Mouse (Mus musculus) forebrain, embryonic 11.5 days (tissue): ENCODE results near the gene Adam3. TPM values are rescaled to one million over a fixed set of nuclear protein-coding genes. Genes with fewer than 3 reads are reported as not detected.

ENCODE experiments used
- ATAC-seq: fragments of 200-750 bp; cut with Nextera tagmentation; replicated peaks from 2 replicates; pipeline ENCODE4 v1.8.0; 2017; ENCODE audit warnings: moderate TSS enrichment; ENCODE audit not compliant: low FRiP score
- DNase-seq: peaks from one replicate; pipeline ENCODE4 v3.0.0-alpha.2; 2017; ENCODE audit warnings: low spot score
- H3K27ac ChIP-seq: fragments of 300-500 bp; sonication (generic); 2 replicates; pipeline ENCODE4 v1.5.1; 2014; ENCODE audit warnings: low read depth, low read length
- H3K27me3 ChIP-seq: fragments of 300-500 bp; sonication (generic); 2 replicates; pipeline ENCODE4 v1.6.1; 2014; ENCODE audit warnings: mild to moderate bottlenecking, low read length, mixed read lengths; ENCODE audit not compliant: control insufficient read depth, insufficient read depth
- H3K36me3 ChIP-seq: fragments of 300-500 bp; sonication (generic); 2 replicates; pipeline ENCODE4 v1.6.1; 2014; ENCODE audit warnings: mild to moderate bottlenecking, low read length, moderate library complexity, mixed read lengths; ENCODE audit not compliant: control insufficient read depth, insufficient read depth
- H3K4me1 ChIP-seq: fragments of 300-500 bp; sonication (generic); replicated peaks from 2 replicates; pipeline ENCODE4 v1.6.1; 2014; ENCODE audit warnings: low read length, mixed read lengths; ENCODE audit not compliant: control insufficient read depth, insufficient read depth
- H3K4me2 ChIP-seq: fragments of 300-500 bp; sonication (generic); 2 replicates; pipeline ENCODE4 v1.6.1; 2014; ENCODE audit warnings: low read depth, mild to moderate bottlenecking, low read length, moderate library complexity, mixed read lengths; ENCODE audit not compliant: severe bottlenecking
- H3K4me3 ChIP-seq: fragments of 300-500 bp; sonication (generic); 2 replicates; pipeline ENCODE4 v1.5.1; 2014; ENCODE audit warnings: low read depth, low read length
- H3K9ac ChIP-seq: fragments of 300-500 bp; sonication (generic); 2 replicates; pipeline ENCODE4 v1.6.1; 2014; ENCODE audit warnings: low read length
- H3K9me3 ChIP-seq: fragments of 300-500 bp; sonication (generic); 2 replicates; pipeline ENCODE4 v1.6.1; 2016; ENCODE audit warnings: low read length, mixed read lengths; ENCODE audit not compliant: control insufficient read depth
- WGBS: fragments of 180-500 bp; shearing (Covaris S2); extraction: QIAGEN DNeasy Blood & Tissue Kit; methylation state at CpG from one replicate; pipeline ENCODE4 v1.1.7; 2014; 5-methylcytosine and 5-hydroxymethylcytosine counted together
- polyA plus RNA-seq: library from polyadenylated mRNA; unstranded; fragments of >200 nt; fragmentation: Nextera tagmentation; extraction: Ambion mirVana; gene quantifications from 2 replicates; pipeline ENCODE4 v1.2.1, GENCODE M21; 2014

The Adam3 gene
- polyA plus RNA-seq, result not detected in 2 replicates

DNA sequence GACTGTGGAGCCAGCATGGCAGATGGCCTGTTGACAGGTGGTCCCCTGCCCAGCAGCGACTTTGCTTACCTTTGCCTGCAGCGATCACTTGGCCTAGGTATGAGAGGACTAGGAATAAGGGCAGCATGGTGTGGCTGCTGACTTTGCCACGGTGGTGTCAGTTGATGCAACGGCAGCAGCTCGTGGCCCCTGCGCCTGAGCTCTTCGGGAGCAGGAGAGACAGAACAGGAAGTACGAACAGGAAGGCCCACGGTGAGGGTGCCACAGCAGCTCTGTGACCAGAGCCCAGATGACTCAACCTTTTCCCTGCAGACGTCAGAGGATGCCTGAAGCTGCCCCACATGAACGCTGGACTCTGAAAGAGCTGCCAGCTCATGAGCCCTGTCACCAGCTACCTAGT is at the start of gene Adam3:
Gene Adam3 (minus strand): TSS at position 223 of the 400 bp plus-strand sequence.
- Histone ChIP-seq H3K36me3 (no peaks in the 10 kb centered on the region), H3K27ac (no peak within 1 kb of the TSS), H3K9ac (no peak within 1 kb of the TSS), H3K4me3 (no peak within 1 kb of the TSS), H3K4me1 (no peaks in the 10 kb centered on the region), H3K27me3 (no peaks in the 10 kb centered on the region), H3K9me3 (no peaks in the 10 kb centered on the region), H3K4me2 (no peak within 1 kb of the TSS)
- DNase-seq (no peak), ATAC-seq (no peak)
- 76% methylated on average over 11 of the region's 11 CpGs for WGBS

DNA sequence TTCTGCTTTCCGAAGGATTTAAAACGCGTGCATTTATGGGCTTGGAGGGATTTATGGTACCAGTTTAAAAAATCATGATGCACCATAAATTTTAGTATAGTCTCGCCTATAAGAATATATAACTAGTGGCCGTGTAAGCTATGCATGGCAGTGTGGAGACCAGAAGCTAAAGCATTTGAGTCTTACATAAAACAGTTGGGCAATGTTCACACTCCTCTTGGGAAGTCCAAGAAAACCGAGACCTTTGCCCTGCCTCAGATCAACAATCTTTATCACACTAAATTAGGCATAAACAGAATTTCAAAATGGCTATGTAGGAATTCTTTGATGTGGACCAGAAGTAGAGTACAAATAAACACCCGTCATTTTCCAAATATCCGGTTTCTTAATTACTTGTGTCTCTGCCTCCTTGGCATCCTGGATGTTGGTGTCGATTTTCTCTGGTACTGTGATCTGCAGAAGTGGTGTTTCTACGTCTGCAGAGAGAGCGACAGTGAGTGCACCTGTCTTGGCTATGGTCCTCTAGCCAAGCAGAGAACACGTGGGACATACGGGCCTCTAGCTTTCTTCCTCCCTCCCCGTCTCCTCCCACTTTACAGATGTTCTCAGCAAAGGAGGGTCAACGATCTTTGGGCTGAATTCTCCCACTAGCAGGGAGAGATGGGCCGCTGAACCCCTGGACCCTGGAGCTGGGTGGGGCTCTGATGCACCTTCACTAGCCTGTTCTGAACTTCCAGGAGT is 596 bp downstream of the Adam3 start:
- H3K27me3 ChIP-seq, result no peaks in the 10 kb centered on the region
- no peak for DNase-seq
- no peak overlapping the region for H3K27ac ChIP-seq
- 74% methylated on average over 16 of the region's 16 CpGs for WGBS
- no peak overlapping the region for H3K9ac ChIP-seq
- no peak overlapping the region for H3K4me3 ChIP-seq
- no peak for ATAC-seq
- no peak overlapping the region for H3K4me2 ChIP-seq
- H3K4me1 ChIP-seq, result no peaks in the 10 kb centered on the region
- H3K9me3 ChIP-seq, result no peaks in the 10 kb centered on the region
- no peaks in the 10 kb centered on the region for H3K36me3 ChIP-seq

Other genes with a start within 250 kb of the Adam3 start
- gene Adam5, start 98.5 kb upstream of the Adam3 start, polyA plus RNA-seq, result 0.08 TPM in 1 of 2 replicates, not detected in the other